Mouse (Mus musculus) hindbrain, embryonic 12.5 days (tissue): ENCODE results near the gene Magi1. TPM values are rescaled to one million over a fixed set of nuclear protein-coding genes. Genes with fewer than 3 reads are reported as not detected.

Experiments used
- ATAC-seq: fragments of 200-750 bp; cut with Nextera tagmentation; 2 replicates; pipeline ENCODE4 v1.8.0; 2017; ENCODE audit warnings: moderate TSS enrichment; ENCODE audit not compliant: low FRiP score
- H3K27ac ChIP-seq: fragments of 300-500 bp; sonication (generic); 2 replicates; pipeline ENCODE4 v1.5.1; 2016; ENCODE audit warnings: mild to moderate bottlenecking
- H3K27me3 ChIP-seq: fragments of 300-500 bp; sonication (generic); 2 replicates; pipeline ENCODE4 v1.6.1; 2016; ENCODE audit warnings: mild to moderate bottlenecking
- H3K36me3 ChIP-seq: fragments of 300-500 bp; sonication (generic); 2 replicates; pipeline ENCODE4 v1.6.1; 2016; ENCODE audit warnings: mild to moderate bottlenecking
- H3K4me1 ChIP-seq: fragments of 300-500 bp; sonication (generic); 2 replicates; pipeline ENCODE4 v1.6.1; 2016
- H3K4me2 ChIP-seq: fragments of 300-500 bp; sonication (generic); replicated peaks from 2 replicates; pipeline ENCODE4 v1.6.1; 2016; ENCODE audit warnings: mild to moderate bottlenecking
- H3K4me3 ChIP-seq: fragments of 300-500 bp; sonication (generic); 2 replicates; pipeline ENCODE4 v1.5.1; 2016; ENCODE audit warnings: mild to moderate bottlenecking
- H3K9ac ChIP-seq: fragments of 300-500 bp; sonication (generic); 2 replicates; pipeline ENCODE4 v1.6.1; 2016; ENCODE audit warnings: mild to moderate bottlenecking, moderate library complexity
- H3K9me3 ChIP-seq: fragments of 300-500 bp; sonication (generic); replicated peaks from 2 replicates; pipeline ENCODE4 v1.6.1; 2016; ENCODE audit warnings: mild to moderate bottlenecking
- WGBS: fragments of 180-500 bp; shearing (Covaris S2); methylation state at CpG from one replicate; pipeline ENCODE4 v1.1.7; 2016; 5-methylcytosine and 5-hydroxymethylcytosine counted together
- polyA plus RNA-seq: library from polyadenylated mRNA; unstranded; fragments of >200 nt; fragmentation: Nextera tagmentation; extraction: Ambion mirVana; gene quantifications from 2 replicates; pipeline ENCODE4 v1.2.1, GENCODE M21; 2016

The Magi1 gene
- polyA plus RNA-seq: 27.7 and 35.9 TPM in 2 replicates

- Histone ChIP-seq H3K9me3 (peaks cover 3% of the 10 kb centered on the region; the same call in 1 of the 2 replicates), H3K9ac (peak within 1 kb of the TSS; percentile 74), H3K4me2 (peak within 1 kb of the TSS; percentile 80), H3K27me3 (no peaks in the 10 kb centered on the region), H3K36me3 (no peaks in the 10 kb centered on the region), H3K4me3 (peak within 1 kb of the TSS; percentile 64), H3K4me1 (peaks cover 24% of the 10 kb centered on the region), H3K27ac (peak within 1 kb of the TSS; percentile 92)
- under 1% methylated on average over 86 of the region's 86 CpGs for WGBS
- ATAC-seq: peak; percentile 96
Measured at GRCm38 (mm10) chr6:94283318-94284061, at the start of gene Magi1. Gene Magi1, minus strand, starts transcription at chr6:94283917.

GRCm38 (mm10) chr6:94327143-94327542, 43.4 kb upstream of the Magi1 start:
- Histone ChIP-seq H3K9me3 (no peaks in the 10 kb centered on the region), H3K4me3 (no peak overlapping the region), H3K4me2 (no peak overlapping the region), H3K36me3 (no peaks in the 10 kb centered on the region), H3K9ac (no peak overlapping the region), H3K27ac (no peak overlapping the region), H3K27me3 (no peaks in the 10 kb centered on the region), H3K4me1 (no peaks in the 10 kb centered on the region)
- WGBS: 89% methylated on average over 4 of the region's 4 CpGs
- no peak for ATAC-seq

- H3K4me1 ChIP-seq: no peaks in the 10 kb centered on the region
- H3K27me3 ChIP-seq: no peaks in the 10 kb centered on the region
- H3K4me2 ChIP-seq: no peak overlapping the region
- no peak overlapping the region for H3K27ac ChIP-seq
- no peaks in the 10 kb centered on the region for H3K36me3 ChIP-seq
- H3K9ac ChIP-seq: no peak overlapping the region
- no peak overlapping the region for H3K4me3 ChIP-seq
- H3K9me3 ChIP-seq: no peaks in the 10 kb centered on the region
- 86% methylated on average over 3 of the region's 3 CpGs for WGBS
- no peak for ATAC-seq
Measured at GRCm38 (mm10) chr6:94316886-94317285, 33.2 kb upstream of the Magi1 start.

- Histone ChIP-seq H3K9ac (no peak overlapping the region), H3K27ac (no peak overlapping the region), H3K4me2 (no peak overlapping the region), H3K4me1 (no peaks in the 10 kb centered on the region), H3K36me3 (no peaks in the 10 kb centered on the region), H3K9me3 (no peaks in the 10 kb centered on the region; the same call in 1 of the 2 replicates), H3K4me3 (no peak overlapping the region), H3K27me3 (no peaks in the 10 kb centered on the region)
- WGBS: 69% methylated on average over 7 of the region's 7 CpGs
- no peak for ATAC-seq
Measured at GRCm38 (mm10) chr6:94312285-94312684, 28.6 kb upstream of the Magi1 start.

GRCm38 (mm10) chr6:94308498-94308897, 24.8 kb upstream of the Magi1 start:
- 36% methylated on average over 7 of the region's 7 CpGs for WGBS
- H3K9me3 ChIP-seq: no peaks in the 10 kb centered on the region; the same call in 1 of the 2 replicates
- no peaks in the 10 kb centered on the region for H3K4me1 ChIP-seq
- H3K9ac ChIP-seq: no peak overlapping the region
- no peak overlapping the region for H3K4me2 ChIP-seq
- ATAC-seq: no peak
- H3K27ac ChIP-seq: no peak overlapping the region
- no peak overlapping the region for H3K4me3 ChIP-seq
- H3K27me3 ChIP-seq: no peaks in the 10 kb centered on the region
- no peaks in the 10 kb centered on the region for H3K36me3 ChIP-seq

GRCm38 (mm10) chr6:94303512-94303911, 19.8 kb upstream of the Magi1 start:
- H3K4me2 ChIP-seq: no peak overlapping the region
- no peaks in the 10 kb centered on the region for H3K4me1 ChIP-seq
- no peaks in the 10 kb centered on the region for H3K9me3 ChIP-seq
- 83% methylated on average over 6 of the region's 6 CpGs for WGBS
- H3K27me3 ChIP-seq: no peaks in the 10 kb centered on the region
- H3K36me3 ChIP-seq: no peaks in the 10 kb centered on the region
- no peak overlapping the region for H3K27ac ChIP-seq
- no peak for ATAC-seq
- H3K4me3 ChIP-seq: no peak overlapping the region
- H3K9ac ChIP-seq: no peak overlapping the region

GRCm38 (mm10) chr6:94301804-94302203, 18.1 kb upstream of the Magi1 start:
- Histone ChIP-seq H3K4me1 (no peaks in the 10 kb centered on the region), H3K9ac (no peak overlapping the region), H3K9me3 (no peaks in the 10 kb centered on the region), H3K36me3 (no peaks in the 10 kb centered on the region), H3K4me3 (no peak overlapping the region), H3K27ac (no peak overlapping the region), H3K4me2 (no peak overlapping the region), H3K27me3 (no peaks in the 10 kb centered on the region)
- no peak for ATAC-seq
- 92% methylated on average over 10 of the region's 10 CpGs for WGBS

- 82% methylated on average over 3 of the region's 3 CpGs for WGBS
- H3K9me3 ChIP-seq: no peaks in the 10 kb centered on the region
- H3K27me3 ChIP-seq: no peaks in the 10 kb centered on the region
- no peak overlapping the region for H3K4me3 ChIP-seq
- no peak overlapping the region for H3K9ac ChIP-seq
- H3K27ac ChIP-seq: no peak overlapping the region
- H3K36me3 ChIP-seq: no peaks in the 10 kb centered on the region
- no peak for ATAC-seq
- H3K4me2 ChIP-seq: no peak overlapping the region
- H3K4me1 ChIP-seq: no peaks in the 10 kb centered on the region
Measured at GRCm38 (mm10) chr6:94300562-94300961, 16.8 kb upstream of the Magi1 start.

GRCm38 (mm10) chr6:94287387-94287786, 3.7 kb upstream of the Magi1 start:
- H3K36me3 ChIP-seq: no peaks in the 10 kb centered on the region
- no peak overlapping the region for H3K27ac ChIP-seq
- no peaks in the 10 kb centered on the region for H3K27me3 ChIP-seq
- H3K4me3 ChIP-seq: no peak overlapping the region
- ATAC-seq: no peak
- H3K4me1 ChIP-seq: peaks cover 7% of the 10 kb centered on the region
- peaks cover 6% of the 10 kb centered on the region; the same call in 1 of the 2 replicates for H3K9me3 ChIP-seq
- no peak overlapping the region for H3K4me2 ChIP-seq
- no peak overlapping the region for H3K9ac ChIP-seq

GRCm38 (mm10) chr6:94286555-94286954, 2.8 kb upstream of the Magi1 start:
- Histone ChIP-seq H3K4me1 (peaks cover 16% of the 10 kb centered on the region), H3K4me3 (no peak overlapping the region), H3K36me3 (no peaks in the 10 kb centered on the region), H3K27me3 (no peaks in the 10 kb centered on the region), H3K27ac (no peak overlapping the region), H3K9me3 (peaks cover 6% of the 10 kb centered on the region; the same call in 1 of the 2 replicates), H3K9ac (no peak overlapping the region), H3K4me2 (no peak overlapping the region)
- WGBS: 82% methylated on average over 2 of the region's 2 CpGs
- ATAC-seq: no peak

GRCm38 (mm10) chr6:94284089-94284825, 540 bp upstream of the Magi1 start:
- peak overlapping the region; percentile 61 for H3K9ac ChIP-seq
- H3K4me2 ChIP-seq: peak overlapping the region; percentile 80
- peak overlapping the region; percentile 64 for H3K4me3 ChIP-seq
- no peaks in the 10 kb centered on the region for H3K27me3 ChIP-seq
- H3K27ac ChIP-seq: peak overlapping the region; percentile 60
- H3K36me3 ChIP-seq: no peaks in the 10 kb centered on the region
- under 1% methylated on average over 44 of the region's 44 CpGs for WGBS
- peaks cover 6% of the 10 kb centered on the region; the same call in 1 of the 2 replicates for H3K9me3 ChIP-seq
- H3K4me1 ChIP-seq: peaks cover 24% of the 10 kb centered on the region
- peak; percentile 71 for ATAC-seq

GRCm38 (mm10) chr6:94282301-94283241, 1.1 kb downstream of the Magi1 start:
- under 1% methylated on average over 55 of the region's 55 CpGs for WGBS
- Histone ChIP-seq H3K4me2 (peak overlapping the region; percentile 80), H3K9ac (peak overlapping the region; percentile 74), H3K4me1 (peaks cover 24% of the 10 kb centered on the region), H3K36me3 (no peaks in the 10 kb centered on the region), H3K27ac (peak overlapping the region; percentile 92), H3K4me3 (peak overlapping the region; percentile 64), H3K9me3 (no peaks in the 10 kb centered on the region), H3K27me3 (no peaks in the 10 kb centered on the region)
- ATAC-seq: peak; percentile 26; the same call in 1 of the 2 replicates
